Mouse (Mus musculus): ENCODE data around the gene Stox1.
"Not testable (repeated sequence)": the region's sequence is repeated elsewhere in the genome, so short reads cannot be mapped to it uniquely, and the experiment has no call there.

The Stox1 gene

DNA sequence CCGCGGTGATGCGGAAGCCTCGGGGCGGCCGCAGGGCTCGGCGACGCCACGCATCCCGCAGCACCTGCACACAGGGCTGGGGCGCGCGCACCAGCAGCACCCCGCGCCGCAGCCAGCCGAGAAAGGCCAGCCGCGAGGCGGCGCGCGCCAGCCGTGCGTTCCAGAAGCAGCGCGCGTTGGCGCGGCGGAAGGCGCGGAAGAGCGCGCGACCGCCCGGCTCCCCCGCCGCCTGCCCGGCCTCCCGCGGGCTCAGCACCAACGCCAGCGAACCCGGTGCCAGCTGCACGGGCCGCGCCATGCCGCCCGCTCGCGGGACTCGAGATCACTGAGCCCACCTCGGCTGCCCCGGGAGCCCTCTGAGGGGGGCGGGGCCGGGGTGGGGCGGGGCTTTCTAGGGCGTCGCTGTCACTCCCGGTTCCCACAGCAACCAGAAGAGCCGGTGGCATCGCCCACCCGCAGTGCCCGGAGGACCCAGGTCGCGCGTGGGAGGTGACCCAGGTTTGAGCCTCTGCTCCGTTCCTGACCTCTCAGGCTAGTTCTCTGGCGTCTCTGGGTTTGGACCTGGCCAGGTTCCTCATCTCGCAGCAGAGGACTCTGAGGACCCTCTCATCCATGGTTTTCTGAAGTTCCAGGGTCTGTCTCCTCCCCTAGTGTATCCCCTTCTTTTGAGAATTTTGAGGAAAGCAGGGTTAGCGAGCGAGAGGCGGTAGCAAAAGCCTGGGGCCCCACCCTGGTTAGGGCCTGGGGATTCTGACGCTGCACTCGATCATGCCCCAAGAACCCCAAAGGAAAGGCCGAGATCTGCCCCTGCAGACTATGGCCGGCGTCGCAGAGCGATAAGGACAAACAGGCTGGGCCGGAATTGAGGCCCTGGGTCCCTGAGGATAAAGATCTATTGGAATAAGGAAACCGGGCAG lies at the start of gene Stox1:
Gene Stox1, minus strand, starts transcription at position 358 of the 917 bp plus-strand sequence.
- DNase-seq (ENCODE audit: low spot score in 2 of 2): peak in 1 of 2 experiments; percentile 34

DNA sequence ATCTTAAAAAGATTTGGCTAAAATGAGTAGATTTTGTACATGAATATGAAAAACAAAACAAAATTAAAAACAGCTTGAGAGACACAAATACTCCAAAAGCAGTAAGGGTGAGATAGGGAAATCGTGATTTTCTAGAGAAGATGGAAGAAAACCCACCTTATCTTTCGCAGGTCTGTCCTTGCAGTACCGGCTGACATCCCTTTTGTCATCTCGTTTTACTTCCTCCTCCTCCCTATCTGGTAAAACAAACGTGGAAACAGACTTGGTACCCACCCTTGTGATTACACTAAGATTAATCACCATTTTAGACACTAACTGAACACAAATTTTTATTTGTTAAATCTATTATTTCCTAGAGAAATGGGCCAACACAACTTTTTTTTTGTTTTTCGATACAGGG lies 24.9 kb upstream of the Stox1 start:
- no peak for DNase-seq (ENCODE audit: low spot score in 2 of 2)

DNA sequence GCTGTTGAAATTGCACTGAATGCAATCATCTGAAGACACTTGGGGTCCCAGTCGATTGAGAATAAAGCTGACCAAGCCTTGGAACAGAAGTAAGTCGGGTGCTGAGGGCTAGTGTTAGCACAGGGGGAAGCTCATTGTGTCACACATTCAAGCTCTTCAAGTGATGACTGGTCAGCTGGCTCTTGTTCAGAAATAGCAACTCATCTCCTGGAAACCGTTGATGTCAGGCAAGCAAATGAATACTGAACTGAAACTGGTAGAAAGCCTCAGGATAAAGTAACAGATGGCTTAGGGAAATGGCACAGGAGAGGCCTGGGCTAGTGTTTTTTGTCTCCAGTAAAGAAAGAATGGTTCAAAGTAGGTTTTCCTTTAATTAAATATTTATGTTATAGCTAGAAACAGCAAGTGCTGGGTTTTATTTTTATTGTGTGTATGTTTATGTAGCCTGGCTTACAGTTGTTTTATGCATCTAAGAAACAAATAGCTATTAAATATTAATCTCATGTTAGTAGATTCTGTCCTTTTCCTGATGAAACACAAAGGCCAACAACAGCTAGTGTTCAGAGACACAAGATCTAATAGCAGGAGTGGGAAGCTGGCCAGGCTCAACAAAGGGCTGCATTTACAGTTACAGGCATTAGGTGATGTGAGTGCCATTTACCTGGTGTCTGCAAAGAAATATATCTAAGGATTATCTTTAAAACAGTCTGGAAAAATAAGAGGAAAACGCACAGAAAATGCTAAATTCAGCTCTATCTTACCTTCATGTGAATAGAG lies 14.2 kb upstream of the Stox1 start:
- DNase-seq (ENCODE audit: low spot score in 2 of 2): no peak

DNA sequence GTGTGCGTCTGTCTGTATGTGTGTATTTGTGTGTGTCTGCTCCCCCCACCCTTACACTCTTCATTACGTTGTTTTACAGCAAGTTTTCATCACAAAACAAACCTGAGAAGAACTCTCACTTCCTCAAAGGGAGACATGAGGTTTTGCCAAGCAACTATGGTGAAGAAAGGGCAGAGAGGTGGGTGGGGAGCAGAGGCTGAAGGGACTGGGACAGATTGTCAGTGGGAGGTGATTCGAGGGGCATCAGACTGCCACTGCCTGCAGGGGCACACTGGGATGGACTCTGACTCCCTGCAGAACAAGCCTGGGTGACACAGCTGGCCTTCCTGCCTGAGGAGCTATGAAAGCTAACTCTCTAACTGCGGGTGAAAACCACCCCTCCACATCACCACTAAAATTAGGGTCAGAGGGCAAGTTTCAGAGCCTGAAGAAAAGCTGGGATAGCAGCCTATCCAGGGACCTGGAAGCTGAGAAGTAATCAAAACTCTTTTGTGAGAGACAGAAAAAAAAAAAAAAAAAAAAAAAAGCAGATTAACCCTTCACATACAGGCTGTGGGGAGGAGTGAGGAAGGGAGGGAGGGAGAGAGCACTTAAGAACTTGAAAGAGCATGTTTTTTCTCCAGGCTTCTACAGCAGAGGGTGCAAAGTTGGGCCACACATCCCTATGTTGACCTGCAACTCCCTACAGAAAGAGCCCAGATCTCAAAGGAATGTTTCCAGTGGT lies 11.2 kb upstream of the Stox1 start:
- DNase-seq (ENCODE audit: low spot score in 2 of 2): no peak

GRCm38 (mm10) chr10:62730826-62731225 lies 4.9 kb upstream of the Stox1 start:
- no peak for DNase-seq (ENCODE audit: low spot score in 2 of 2)

DNA sequence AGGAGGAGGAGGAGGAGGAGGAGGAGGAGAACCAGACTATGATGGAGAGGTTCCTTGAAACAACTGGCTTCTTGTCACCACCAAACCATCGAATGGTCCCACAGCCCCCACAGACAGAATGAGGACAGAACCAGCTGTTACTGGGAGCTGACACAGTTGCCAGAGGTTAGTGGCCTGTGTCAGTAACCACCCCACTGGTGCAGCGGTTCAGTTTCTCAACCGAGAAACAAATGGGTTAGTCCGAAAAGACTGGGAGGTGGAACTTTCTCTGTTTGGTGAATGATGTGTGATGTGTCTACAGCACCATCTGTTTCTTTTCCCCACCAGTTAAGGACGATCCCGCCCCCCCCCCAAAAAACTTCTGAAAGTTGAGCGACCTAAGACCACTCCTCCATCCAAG lies 992 bp downstream of the Stox1 start:
- DNase-seq (ENCODE audit: low spot score in 2 of 2): no peak

- no peak for DNase-seq (ENCODE audit: low spot score in 2 of 2)
Observed at GRCm38 (mm10) chr10:62722701-62723100, 3.2 kb downstream of the Stox1 start.

DNA sequence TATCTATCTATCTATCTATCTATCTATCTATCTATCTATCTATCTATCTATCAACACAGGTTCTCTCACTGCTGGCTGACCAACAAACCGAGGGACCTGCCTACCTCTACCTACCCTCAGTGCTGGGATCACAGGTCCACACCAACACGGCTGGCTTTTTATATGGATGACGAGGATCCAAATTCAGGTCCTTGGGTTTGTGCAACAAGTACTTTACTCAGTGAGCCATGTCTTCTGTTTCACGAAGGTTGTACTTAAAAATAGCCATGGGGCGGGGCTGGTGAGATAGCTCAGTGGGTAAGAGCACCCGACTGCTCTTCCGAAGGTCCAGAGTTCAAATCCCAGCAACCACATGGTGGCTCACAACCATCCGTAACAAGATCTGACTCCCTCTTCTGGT lies 5.4 kb downstream of the Stox1 start:
- not testable (repeated sequence) for DNase-seq (ENCODE audit: low spot score in 2 of 2)

GRCm38 (mm10) chr10:62713457-62713856 lies 12.5 kb downstream of the Stox1 start:
- no peak for DNase-seq (ENCODE audit: low spot score in 2 of 2)

DNA sequence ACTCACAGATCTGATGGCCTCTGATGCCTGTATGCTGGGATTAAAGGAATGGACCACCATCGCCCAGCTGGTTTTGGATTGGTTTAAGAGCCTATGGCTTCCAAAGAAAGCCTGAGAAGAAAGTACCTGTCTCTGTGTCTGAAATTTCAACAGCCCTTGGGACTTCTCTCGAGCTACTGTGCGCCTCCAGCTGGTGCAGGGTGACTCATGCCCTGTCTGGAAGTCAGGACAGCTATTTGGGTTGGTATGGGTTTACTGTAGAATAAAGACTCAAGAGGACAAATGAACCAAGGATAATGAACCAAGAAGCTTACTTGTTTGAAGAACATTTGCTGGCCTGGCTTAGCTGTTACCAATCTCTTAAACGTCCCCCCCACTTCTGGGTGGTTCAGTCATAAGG lies 22.3 kb downstream of the Stox1 start:
- no peak for DNase-seq (ENCODE audit: low spot score in 2 of 2)

- no peak for DNase-seq (ENCODE audit: low spot score in 2 of 2)
Observed at GRCm38 (mm10) chr10:62702436-62702835, 23.5 kb downstream of the Stox1 start.

- DNase-seq (ENCODE audit: low spot score in 2 of 2): no peak
Observed at GRCm38 (mm10) chr10:62692771-62693170, 33.2 kb downstream of the Stox1 start.

- no peak for DNase-seq (ENCODE audit: low spot score in 2 of 2)
Observed at GRCm38 (mm10) chr10:62692244-62692643, 33.7 kb downstream of the Stox1 start.

DNA sequence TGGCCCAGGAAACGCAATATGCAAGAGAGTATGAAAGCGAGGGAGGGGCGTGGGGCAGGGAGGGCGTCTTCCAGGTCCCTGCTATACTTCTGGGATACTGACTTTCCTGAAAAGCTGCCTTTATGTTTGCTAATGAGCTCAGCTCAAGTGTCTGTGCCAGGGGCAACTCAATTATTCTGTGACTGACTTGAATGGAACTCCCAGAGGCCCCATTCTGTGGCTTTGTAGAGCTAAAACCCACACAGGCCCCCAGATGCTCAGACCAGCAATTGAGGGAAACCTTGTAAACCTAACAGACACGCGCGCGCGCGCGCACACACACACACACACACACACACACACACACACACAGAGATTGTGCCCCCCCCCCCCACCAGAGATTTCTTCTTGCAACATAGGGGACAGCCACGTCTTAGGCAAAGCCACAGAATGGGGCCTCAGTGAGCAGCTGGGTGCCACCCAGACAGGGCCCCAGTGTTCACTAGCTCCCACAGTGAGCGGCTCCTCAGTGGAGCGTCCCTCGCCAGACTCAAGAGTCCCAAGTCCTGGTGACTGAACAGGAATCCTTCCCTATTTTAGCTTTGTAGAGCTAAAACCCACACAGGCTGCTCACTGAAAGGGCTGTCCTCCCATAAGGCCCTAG lies 38.8 kb downstream of the Stox1 start:
- no peak for DNase-seq (ENCODE audit: low spot score in 2 of 2)

- DNase-seq (ENCODE audit: low spot score in 2 of 2): no peak
Observed at GRCm38 (mm10) chr10:62683043-62683442, 42.9 kb downstream of the Stox1 start.

DNA sequence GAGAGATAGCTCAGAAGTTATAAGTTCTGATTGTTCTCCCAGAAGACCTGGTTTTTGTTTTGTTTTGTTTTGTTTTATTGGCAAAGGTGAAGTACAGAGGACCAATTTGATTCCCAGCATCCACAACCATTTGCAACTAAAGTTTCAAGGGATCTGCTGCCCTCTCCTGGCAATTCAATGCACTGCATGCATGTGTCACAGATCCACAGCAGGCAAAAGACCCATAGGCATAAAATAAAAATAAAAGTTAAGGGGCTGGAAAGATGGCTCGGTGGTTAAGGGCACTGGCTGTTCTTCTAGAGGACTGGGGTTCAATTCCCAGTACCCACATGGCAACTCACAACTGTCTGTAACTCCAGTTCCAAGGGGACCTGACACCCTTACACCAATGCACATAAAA lies 46.1 kb downstream of the Stox1 start:
- DNase-seq (ENCODE audit: low spot score in 2 of 2): no peak

GRCm38 (mm10) chr10:62677329-62677728 lies 48.6 kb downstream of the Stox1 start:
- no peak for DNase-seq (ENCODE audit: low spot score in 2 of 2)

- no peak for DNase-seq (ENCODE audit: low spot score in 2 of 2)
Observed at GRCm38 (mm10) chr10:62676196-62676595, 49.7 kb downstream of the Stox1 start.

- DNase-seq (ENCODE audit: low spot score in 2 of 2): no peak
Observed at GRCm38 (mm10) chr10:62672359-62672758, 53.6 kb downstream of the Stox1 start.

DNA sequence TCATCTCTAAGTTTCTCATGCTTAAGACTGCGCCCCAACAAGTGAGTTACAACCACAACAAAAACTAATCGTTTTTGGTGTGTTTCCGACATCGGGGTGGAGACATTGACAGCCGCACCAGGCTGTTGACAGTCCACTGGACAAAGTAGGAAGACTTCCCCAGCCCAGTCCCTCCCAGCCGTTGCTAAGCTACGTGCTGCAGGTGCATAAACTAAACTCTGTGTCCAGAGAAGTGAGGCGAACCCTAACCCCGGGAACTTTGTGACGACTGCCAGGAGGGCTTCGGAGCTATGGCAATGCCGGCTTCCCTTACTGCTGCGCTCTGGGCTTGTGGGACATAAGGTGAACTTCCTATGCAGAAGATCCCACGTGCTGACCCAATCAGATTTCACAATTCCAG lies 56.7 kb downstream of the Stox1 start:
- DNase-seq (ENCODE audit: low spot score in 2 of 2): no peak

GRCm38 (mm10) chr10:62668463-62668862 lies 57.5 kb downstream of the Stox1 start:
- DNase-seq (ENCODE audit: low spot score in 2 of 2): no peak

GRCm38 (mm10) chr10:62668043-62668442 lies 57.9 kb downstream of the Stox1 start:
- no peak for DNase-seq (ENCODE audit: low spot score in 2 of 2)

All from urinary bladder, postnatal 4 days (tissue).